ENCODE assay signal across 16 mouse cellular contexts in genomic region chr8:109436056-109436455, GRCm38 (mm10). TPM values are rescaled to one million over a fixed set of nuclear protein-coding genes. Genes with fewer than 3 reads are reported as not detected.
DNase-seq lines count a peak whose midpoint lies in the region; ATAC-seq and TF ChIP-seq lines count a peak whose summit lies in the region.
"Had no signal": no experiment of that assay in that cellular context is flagged by ENCODE, and none has a peak within 500 bp of the region (broad histone marks: within the 10 kb centered on the region; RNA-seq: fewer than 3 reads in every experiment).

No protein-coding gene starts in this region.

- WGBS in stomach, embryonic 14.5 days: 87% methylated on average over 4 of the region's 4 CpGs
- WGBS in stomach, postnatal 0 days: 93% methylated on average over 4 of the region's 4 CpGs
- 88% methylated on average over 4 of the region's 4 CpGs for WGBS in midbrain, embryonic 12.5 days

- H3K36me3 ChIP-seq in stomach, embryonic 14.5 days (ENCODE audit: control insufficient read depth, insufficient read depth, low read length): no peaks in the 10 kb centered on the region
- H3K36me3 ChIP-seq in stomach, postnatal 0 days (ENCODE audit: control insufficient read depth, insufficient read depth, low read length): no peaks in the 10 kb centered on the region
- no peaks in the 10 kb centered on the region for H3K36me3 ChIP-seq in midbrain, embryonic 12.5 days
- H3K36me3 ChIP-seq: embryonic facial prominence, embryonic 10.5 days; limb, embryonic 13.5 days; stomach, embryonic 15.5 days had no signal

- DNase-seq in heart, adult 11 months: peak; percentile 56
- no peak for DNase-seq in heart, adult 9 months (ENCODE audit: low spot score in 2 of 2)
- no peak for DNase-seq in stomach, postnatal 0 days (ENCODE audit: low spot score)
- DNase-seq in adrenal gland, postnatal 14 days: no peak
- no peak for DNase-seq in yolk sac, embryonic 10.5 days (ENCODE audit: low spot score)
- DNase-seq in embryo, embryonic 10 days (ENCODE audit: low spot score): no peak
- DNase-seq: cerebellum, adult 18-20 months; heart, postnatal 36 days had no signal

- no peaks in the 10 kb centered on the region; the same call in 1 of the 2 replicates for H3K4me1 ChIP-seq in stomach, embryonic 14.5 days (ENCODE audit: control insufficient read depth, insufficient read depth, low read length)
- H3K4me1 ChIP-seq in stomach, postnatal 0 days (replicated peaks; ENCODE audit: control insufficient read depth, insufficient read depth): no peaks in the 10 kb centered on the region
- peaks cover 15% of the 10 kb centered on the region for H3K4me1 ChIP-seq in midbrain, embryonic 12.5 days
- H3K4me1 ChIP-seq: stomach, embryonic 15.5 days had no signal

- no peak for TF ChIP-seq EP300 in stomach, postnatal 0 days (optimal IDR thresholded peaks at IDR 0.05)

- no peak overlapping the region for H3K9ac ChIP-seq in stomach, embryonic 14.5 days (replicated peaks; ENCODE audit: low read depth, low read length)
- H3K9ac ChIP-seq in stomach, postnatal 0 days (ENCODE audit: low read length): no peak overlapping the region
- H3K9ac ChIP-seq in midbrain, embryonic 12.5 days (replicated peaks): no peak overlapping the region
- H3K9ac ChIP-seq: stomach, embryonic 15.5 days had no signal

- H3K27ac ChIP-seq in stomach, embryonic 14.5 days (ENCODE audit: low read length): no peak overlapping the region
- H3K27ac ChIP-seq in stomach, postnatal 0 days (replicated peaks): no peak overlapping the region
- peak overlapping the region; percentile 83 for H3K27ac ChIP-seq in midbrain, embryonic 12.5 days (replicated peaks)
- H3K27ac ChIP-seq: kidney, postnatal 0 days; limb, embryonic 13.5 days; macrophage; stomach, embryonic 15.5 days had no signal

- no peak overlapping the region for H3K4me3 ChIP-seq in stomach, embryonic 14.5 days (ENCODE audit: low read depth, low read length)
- H3K4me3 ChIP-seq in stomach, postnatal 0 days (ENCODE audit: low read depth, low read length): no peak overlapping the region
- H3K4me3 ChIP-seq in midbrain, embryonic 12.5 days: no peak overlapping the region
- H3K4me3 ChIP-seq: embryonic facial prominence, embryonic 10.5 days; stomach, embryonic 15.5 days had no signal

- H3K4me2 ChIP-seq in stomach, embryonic 14.5 days (replicated peaks; ENCODE audit: low read depth, low read length): peak overlapping the region; percentile 22; the same call in 1 of the 2 replicates
- H3K4me2 ChIP-seq in stomach, postnatal 0 days (replicated peaks; ENCODE audit: low read depth): no peak overlapping the region
- H3K4me2 ChIP-seq in midbrain, embryonic 12.5 days (replicated peaks): no peak overlapping the region

- no peak for TF ChIP-seq CTCF in stomach, postnatal 0 days (IDR thresholded peaks at IDR 0.05; ENCODE audit: low read depth)

- no peaks in the 10 kb centered on the region for H3K27me3 ChIP-seq in stomach, embryonic 14.5 days (ENCODE audit: control insufficient read depth, insufficient read depth, low read length)
- no peaks in the 10 kb centered on the region for H3K27me3 ChIP-seq in stomach, postnatal 0 days (ENCODE audit: control insufficient read depth, insufficient read depth, low read length)
- H3K27me3 ChIP-seq in midbrain, embryonic 12.5 days: no peaks in the 10 kb centered on the region
- H3K27me3 ChIP-seq: limb, embryonic 13.5 days; stomach, embryonic 15.5 days had no signal

- H3K9me3 ChIP-seq in stomach, embryonic 14.5 days (ENCODE audit: control insufficient read depth, low read depth, low read length): no peaks in the 10 kb centered on the region
- H3K9me3 ChIP-seq in stomach, postnatal 0 days (ENCODE audit: control insufficient read depth, low read length): no peaks in the 10 kb centered on the region
- no peaks in the 10 kb centered on the region; the same call in 1 of the 2 replicates for H3K9me3 ChIP-seq in midbrain, embryonic 12.5 days
- H3K9me3 ChIP-seq: embryonic facial prominence, embryonic 10.5 days; limb, embryonic 13.5 days; stomach, embryonic 15.5 days had no signal

- ATAC-seq in stomach, embryonic 14.5 days (ENCODE audit: insufficient number of reproducible peaks, insufficient read depth, low FRiP score, low read depth): no peak
- ATAC-seq in stomach, postnatal 0 days (ENCODE audit: low FRiP score, low TSS enrichment): no peak
- ATAC-seq in midbrain, embryonic 12.5 days (ENCODE audit: low FRiP score, low read depth): no peak

RNA-seq across cellular contexts. Expression of gene Pmfbp1, which starts 57.8 kb away (rescaled TPM):
- polyA plus RNA-seq in stomach, embryonic 14.5 days (2014; fragmentation: Nextera tagmentation; extraction: Ambion mirVana): not detected in 2 replicates
- 0.02 TPM in 1 of 2 replicates, not detected in the other for polyA plus RNA-seq in stomach, postnatal 0 days (2015; fragmentation: Nextera tagmentation; extraction: Ambion mirVana)
- polyA plus RNA-seq in midbrain, embryonic 12.5 days (2016; fragmentation: Nextera tagmentation; extraction: Ambion mirVana): 1.7 and 1.8 TPM in 2 replicates
- not detected in 2 replicates for total RNA-seq in adrenal gland, postnatal 14 days (2021)
- total RNA-seq: heart, postnatal 36 days; neutrophil, adult 5-6 weeks had no signal
- polyA plus RNA-seq: macrophage; stomach, embryonic 15.5 days had no signal
